ENCODE assay signal across 10 mouse cellular contexts in genomic region chr9:35523541-35523940, GRCm38 (mm10). TPM values are rescaled to one million over a fixed set of nuclear protein-coding genes. Genes with fewer than 3 reads are reported as not detected.
DNase-seq lines count a peak whose midpoint lies in the region; ATAC-seq lines count a peak whose summit lies in the region.
"Had no signal": no experiment of that assay in that cellular context is flagged by ENCODE, and none has a peak within 500 bp of the region (broad histone marks: within the 10 kb centered on the region; RNA-seq: fewer than 3 reads in every experiment).

No protein-coding gene starts in this region.

- H3K9me3 ChIP-seq in kidney, embryonic 16.5 days (ENCODE audit: low read length): no peaks in the 10 kb centered on the region
- no peaks in the 10 kb centered on the region for H3K9me3 ChIP-seq in stomach, embryonic 14.5 days (ENCODE audit: control insufficient read depth, low read depth, low read length)
- H3K9me3 ChIP-seq: G1E had no signal

- ATAC-seq in kidney, embryonic 16.5 days (ENCODE audit: low FRiP score, low TSS enrichment): no peak; the same call in 1 of the 2 replicates
- peak; percentile 78; the same call in 1 of the 2 replicates for ATAC-seq in stomach, embryonic 14.5 days (ENCODE audit: insufficient number of reproducible peaks, insufficient read depth, low FRiP score, low read depth)

- H3K27me3 ChIP-seq in kidney, embryonic 16.5 days (ENCODE audit: insufficient read depth, low read length): no peaks in the 10 kb centered on the region
- H3K27me3 ChIP-seq in stomach, embryonic 14.5 days (ENCODE audit: control insufficient read depth, insufficient read depth, low read length): no peaks in the 10 kb centered on the region

- WGBS in kidney, embryonic 16.5 days: 45% methylated on average over 5 of the region's 5 CpGs
- 29% methylated on average over 5 of the region's 5 CpGs for WGBS in stomach, embryonic 14.5 days

- no peak overlapping the region for H3K9ac ChIP-seq in kidney, embryonic 16.5 days (replicated peaks; ENCODE audit: low read length)
- H3K9ac ChIP-seq in stomach, embryonic 14.5 days (replicated peaks; ENCODE audit: low read depth, low read length): no peak overlapping the region

- H3K27ac ChIP-seq in kidney, embryonic 16.5 days (ENCODE audit: low read length): no peak overlapping the region
- H3K27ac ChIP-seq in stomach, embryonic 14.5 days (ENCODE audit: low read length): peak overlapping the region; percentile 59

- H3K4me1 ChIP-seq in kidney, embryonic 16.5 days (ENCODE audit: insufficient read depth, low read length): peaks cover 7% of the 10 kb centered on the region; the same call in 1 of the 2 replicates
- 0 out of 2 replicates have a peak, but pooled peaks cover 6% of the 10 kb centered on the region for H3K4me1 ChIP-seq in stomach, embryonic 14.5 days (ENCODE audit: control insufficient read depth, insufficient read depth, low read length)

- intact Hi-C loops in gastrocnemius, postnatal 36 days (cut with DNase I): no loop called here

- no peak overlapping the region for H3K4me3 ChIP-seq in kidney, embryonic 16.5 days (ENCODE audit: low read length)
- no peak overlapping the region for H3K4me3 ChIP-seq in stomach, embryonic 14.5 days (ENCODE audit: low read depth, low read length)

- no peak overlapping the region for H3K4me2 ChIP-seq in kidney, embryonic 16.5 days (replicated peaks; ENCODE audit: low read depth, low read length)
- no peak overlapping the region for H3K4me2 ChIP-seq in stomach, embryonic 14.5 days (replicated peaks; ENCODE audit: low read depth, low read length)

- peak; percentile 21 to 33 for DNase-seq in kidney, postnatal 4 days
- peak; percentile 49 for DNase-seq in embryo, embryonic 11 days
- peak; percentile 28 to 30 for DNase-seq in gastrocnemius, postnatal 36 days
- peak; percentile 68 to 69 for DNase-seq in layer of hippocampus, adult 8-10 months (ENCODE audit: low spot score in 2 of 2)
- peak; percentile 56 for DNase-seq in lung, postnatal 25 days (ENCODE audit: low spot score)
- no peak for DNase-seq in retina, postnatal 1 day

- H3K36me3 ChIP-seq in kidney, embryonic 16.5 days (ENCODE audit: insufficient read depth, low read length): no peaks in the 10 kb centered on the region
- no peaks in the 10 kb centered on the region for H3K36me3 ChIP-seq in stomach, embryonic 14.5 days (ENCODE audit: control insufficient read depth, insufficient read depth, low read length)
- H3K36me3 ChIP-seq: G1E had no signal

RNA-seq across cellular contexts. Expression of gene Gm1113, which starts 5.5 kb away (rescaled TPM):
- not detected in 2 replicates for polyA plus RNA-seq in kidney, embryonic 16.5 days (2015; fragmentation: Nextera tagmentation; extraction: Ambion mirVana)
- not detected for total RNA-seq in gastrocnemius, postnatal 36 days (2021)
- not detected for total RNA-seq in layer of hippocampus, adult 8-10 months (2022)
- polyA plus RNA-seq in stomach, embryonic 14.5 days (2014; fragmentation: Nextera tagmentation; extraction: Ambion mirVana): not detected in 2 replicates
- total RNA-seq: G1E had no signal
- polyA plus RNA-seq: G1E; large intestine, adult 2 months had no signal

RNA-seq across cellular contexts. Expression of gene Ddx25, which starts 34.8 kb away (rescaled TPM):
- polyA plus RNA-seq in kidney, embryonic 16.5 days (2015; fragmentation: Nextera tagmentation; extraction: Ambion mirVana): 2.3 TPM in 2 replicates
- total RNA-seq in gastrocnemius, postnatal 36 days (2021): not detected
- 10 to 100 TPM; 14.2 to 17.9 (median 16.1) TPM for total RNA-seq in layer of hippocampus, adult 8-10 months (2022)
- polyA plus RNA-seq in stomach, embryonic 14.5 days (2014; fragmentation: Nextera tagmentation; extraction: Ambion mirVana): 2.8 TPM in 2 replicates

RNA-seq across cellular contexts. Expression of gene Pus3, which starts 34.9 kb away (rescaled TPM):
- 20.6 and 24.0 TPM in 2 replicates for polyA plus RNA-seq in kidney, embryonic 16.5 days (2015; fragmentation: Nextera tagmentation; extraction: Ambion mirVana)
- 1 to 10 TPM; 6.8 to 8.5 TPM for total RNA-seq in gastrocnemius, postnatal 36 days (2021)
- total RNA-seq in layer of hippocampus, adult 8-10 months (2022): 10 to 100 TPM; 10.7 to 12.8 (median 12.2) TPM
- 22.1 and 23.9 TPM in 2 replicates for polyA plus RNA-seq in stomach, embryonic 14.5 days (2014; fragmentation: Nextera tagmentation; extraction: Ambion mirVana)

RNA-seq across cellular contexts. Expression of gene Pate2, which starts 46.5 kb away (rescaled TPM):
- 0.57 and 0.84 TPM in 2 replicates for polyA plus RNA-seq in kidney, embryonic 16.5 days (2015; fragmentation: Nextera tagmentation; extraction: Ambion mirVana)
- total RNA-seq in gastrocnemius, postnatal 36 days (2021): not detected
- 1 to 10 TPM in 3 of 4 experiments, under 1 TPM in 1; 0.76 to 2.1 (median 1.4) TPM for total RNA-seq in layer of hippocampus, adult 8-10 months (2022)
- 0.51 and 0.69 TPM in 2 replicates for polyA plus RNA-seq in stomach, embryonic 14.5 days (2014; fragmentation: Nextera tagmentation; extraction: Ambion mirVana)
- polyA plus RNA-seq: large intestine, adult 2 months had no signal

RNA-seq across cellular contexts. Expression of gene Hyls1, which starts 46.7 kb away (rescaled TPM):
- polyA plus RNA-seq in kidney, embryonic 16.5 days (2015; fragmentation: Nextera tagmentation; extraction: Ambion mirVana): 15.3 and 16.4 TPM in 2 replicates
- total RNA-seq in gastrocnemius, postnatal 36 days (2021): under 1 TPM; 0.94 to 0.99 TPM
- total RNA-seq in layer of hippocampus, adult 8-10 months (2022): 10 to 100 TPM; 14.8 to 16.2 (median 15.3) TPM
- polyA plus RNA-seq in stomach, embryonic 14.5 days (2014; fragmentation: Nextera tagmentation; extraction: Ambion mirVana): 15.1 and 17.4 TPM in 2 replicates

Comparison
In these comparisons a context has a peak if more than half of its experiments do, and no peak if none do; other contexts are left out.
1. RNA of gene Ddx25, which starts 34.8 kb away (total RNA-seq): 14.2 to 17.9 TPM in layer of hippocampus, adult 8-10 months; not detected in gastrocnemius, postnatal 36 days; every median in the first group is over 10 times any median in the second.